Mouse (Mus musculus) intestine, postnatal 0 days (tissue): ENCODE results near the gene Arhgap45. TPM values are rescaled to one million over a fixed set of nuclear protein-coding genes. Genes with fewer than 3 reads are reported as not detected.
"Not testable (repeated sequence)": the region's sequence is repeated elsewhere in the genome, so short reads cannot be mapped to it uniquely, and the experiment has no call there.

ENCODE experiments used
- ATAC-seq: fragments of 200-750 bp; cut with Nextera tagmentation; 2 replicates; pipeline ENCODE4 v1.8.0; 2017; ENCODE audit warnings: mild to moderate bottlenecking, moderate TSS enrichment, moderate library complexity
- H3K27ac ChIP-seq: fragments of 300-500 bp; sonication (generic); 2 replicates; pipeline ENCODE4 v1.5.1; 2014; ENCODE audit warnings: mild to moderate bottlenecking, low read depth, low read length, moderate library complexity
- H3K27me3 ChIP-seq: fragments of 300-500 bp; sonication (generic); replicated peaks from 2 replicates; pipeline ENCODE4 v1.6.1; 2014; ENCODE audit warnings: low read length, mixed read lengths; ENCODE audit not compliant: control insufficient read depth, insufficient read depth
- H3K36me3 ChIP-seq: fragments of 300-500 bp; sonication (generic); 2 replicates; pipeline ENCODE4 v1.6.1; 2014; ENCODE audit warnings: mild to moderate bottlenecking, moderate library complexity; ENCODE audit not compliant: control insufficient read depth, insufficient read depth
- H3K4me1 ChIP-seq: fragments of 300-500 bp; sonication (generic); replicated peaks from 2 replicates; pipeline ENCODE4 v1.6.1; 2014; ENCODE audit warnings: antibody characterized with exemption, low read length, mixed read lengths; ENCODE audit not compliant: control insufficient read depth, insufficient read depth
- H3K4me2 ChIP-seq: fragments of 300-500 bp; sonication (generic); replicated peaks from 2 replicates; pipeline ENCODE4 v1.6.1; 2014; ENCODE audit warnings: low read depth, mild to moderate bottlenecking, moderate library complexity
- H3K4me3 ChIP-seq: fragments of 300-500 bp; sonication (generic); 2 replicates; pipeline ENCODE4 v1.5.1; 2014; ENCODE audit warnings: low read depth, low read length
- H3K9ac ChIP-seq: fragments of 300-500 bp; sonication (generic); 2 replicates; pipeline ENCODE4 v1.6.1; 2014; ENCODE audit warnings: mild to moderate bottlenecking, low read depth, low read length
- H3K9me3 ChIP-seq: fragments of 300-500 bp; sonication (generic); 2 replicates; pipeline ENCODE4 v1.6.1; 2016; ENCODE audit warnings: mixed run types; ENCODE audit not compliant: control insufficient read depth
- CTCF ChIP-seq: sonication (generic); IDR thresholded peaks from 2 replicates; pipeline ENCODE4 v1.5.1; 2016; ENCODE audit warnings: low read depth, mild to moderate bottlenecking, control low read depth, antibody characterized with exemption, moderate library complexity
- WGBS: fragments of 180-500 bp; shearing (Covaris S2); extraction: QIAGEN DNeasy Blood & Tissue Kit; methylation state at CpG from one replicate; pipeline ENCODE4 v1.1.7; 2014; 5-methylcytosine and 5-hydroxymethylcytosine counted together
- polyA plus RNA-seq: library from polyadenylated mRNA; unstranded; fragments of >200 nt; fragmentation: Nextera tagmentation; extraction: Ambion mirVana; gene quantifications from 2 replicates; pipeline ENCODE4 v1.2.1, GENCODE M21; 2015

The Arhgap45 gene
- polyA plus RNA-seq, 1 experiment from 2014 or later = 1.2 TPM

- ATAC-seq = peak; percentile 87
- under 1% methylated on average over 47 of the region's 47 CpGs for WGBS
- TF ChIP-seq CTCF = no peak
- Histone ChIP-seq H3K4me2 (peak overlapping the region; percentile 80), H3K36me3 (peaks cover 26% of the 10 kb centered on the region), H3K9ac (peak overlapping the region; percentile 91), H3K4me1 (peaks cover 2% of the 10 kb centered on the region; the same call in 1 of the 2 replicates), H3K27me3 (no peaks in the 10 kb centered on the region), H3K9me3 (no peaks in the 10 kb centered on the region), H3K4me3 (peak overlapping the region; percentile 71), H3K27ac (peak overlapping the region; percentile 99)
Observed at GRCm38 (mm10) chr10:80053259-80053780, 36.9 kb downstream of the Arhgap45 start.

- Histone ChIP-seq H3K4me3 (peak overlapping the region; percentile 71), H3K36me3 (peaks cover 32% of the 10 kb centered on the region), H3K27me3 (no peaks in the 10 kb centered on the region), H3K9ac (peak overlapping the region; percentile 91), H3K4me2 (peak overlapping the region; percentile 80), H3K4me1 (peaks cover 2% of the 10 kb centered on the region; the same call in 1 of the 2 replicates), H3K9me3 (no peaks in the 10 kb centered on the region), H3K27ac (peak overlapping the region; percentile 99)
- TF ChIP-seq CTCF = peak; percentile 66
- under 1% methylated on average over 72 of the region's 77 CpGs for WGBS
- ATAC-seq = peak; percentile 37
Observed at GRCm38 (mm10) chr10:80053831-80054815, 37.7 kb downstream of the Arhgap45 start.

GRCm38 (mm10) chr10:80054911-80055310, 38.5 kb downstream of the Arhgap45 start:
- not testable (repeated sequence) for H3K9ac ChIP-seq, ATAC-seq, H3K9me3 ChIP-seq, H3K4me1 ChIP-seq, H3K27me3 ChIP-seq
- Histone ChIP-seq H3K27ac (peak overlapping the region; percentile 99; the same call in 1 of the 2 replicates), H3K4me2 (peak overlapping the region; percentile 80), H3K36me3 (peaks cover 39% of the 10 kb centered on the region), H3K4me3 (peak overlapping the region; percentile 71)
- 2% methylated on average over 3 of the region's 3 CpGs for WGBS

- Histone ChIP-seq H3K36me3 (peaks cover 44% of the 10 kb centered on the region), H3K4me1 (peaks cover 2% of the 10 kb centered on the region; the same call in 1 of the 2 replicates), H3K27me3 (no peaks in the 10 kb centered on the region), H3K4me3 (0 out of 2 replicates have a peak overlapping the region, but pooled peaks have one; percentile 71), H3K27ac (peak overlapping the region; percentile 99; the same call in 1 of the 2 replicates), H3K9me3 (no peaks in the 10 kb centered on the region), H3K9ac (no peak overlapping the region), H3K4me2 (peak overlapping the region; percentile 80)
- no peak for TF ChIP-seq CTCF
- 74% methylated on average over 5 of the region's 5 CpGs for WGBS
- ATAC-seq = no peak
Observed at GRCm38 (mm10) chr10:80055364-80055763, 38.9 kb downstream of the Arhgap45 start.

- Histone ChIP-seq H3K27me3 (no peaks in the 10 kb centered on the region), H3K4me2 (peak overlapping the region; percentile 80), H3K9ac (no peak overlapping the region), H3K4me1 (no peaks in the 10 kb centered on the region), H3K36me3 (peaks cover 49% of the 10 kb centered on the region), H3K9me3 (no peaks in the 10 kb centered on the region), H3K4me3 (0 out of 2 replicates have a peak overlapping the region, but pooled peaks have one; percentile 71), H3K27ac (peak overlapping the region; percentile 99)
- TF ChIP-seq CTCF = no peak
- WGBS = 46% methylated on average over 8 of the region's 10 CpGs
- no peak for ATAC-seq
Observed at GRCm38 (mm10) chr10:80055891-80056290, 39.4 kb downstream of the Arhgap45 start.

- H3K9me3 ChIP-seq = no peaks in the 10 kb centered on the region
- H3K27me3 ChIP-seq = no peaks in the 10 kb centered on the region
- H3K4me3 ChIP-seq = no peak overlapping the region
- H3K36me3 ChIP-seq = peaks cover 55% of the 10 kb centered on the region
- WGBS = 72% methylated on average over 4 of the region's 4 CpGs
- TF ChIP-seq CTCF = no peak
- H3K4me2 ChIP-seq = 0 out of 2 replicates have a peak overlapping the region, but pooled peaks have one; percentile 80
- H3K9ac ChIP-seq = no peak overlapping the region
- peak overlapping the region; percentile 99 for H3K27ac ChIP-seq
- ATAC-seq = no peak
- no peaks in the 10 kb centered on the region for H3K4me1 ChIP-seq
Observed at GRCm38 (mm10) chr10:80056506-80056905, 40.1 kb downstream of the Arhgap45 start.
